ENCODE assay signal across 9 mouse cellular contexts in the genomic region with DNA sequence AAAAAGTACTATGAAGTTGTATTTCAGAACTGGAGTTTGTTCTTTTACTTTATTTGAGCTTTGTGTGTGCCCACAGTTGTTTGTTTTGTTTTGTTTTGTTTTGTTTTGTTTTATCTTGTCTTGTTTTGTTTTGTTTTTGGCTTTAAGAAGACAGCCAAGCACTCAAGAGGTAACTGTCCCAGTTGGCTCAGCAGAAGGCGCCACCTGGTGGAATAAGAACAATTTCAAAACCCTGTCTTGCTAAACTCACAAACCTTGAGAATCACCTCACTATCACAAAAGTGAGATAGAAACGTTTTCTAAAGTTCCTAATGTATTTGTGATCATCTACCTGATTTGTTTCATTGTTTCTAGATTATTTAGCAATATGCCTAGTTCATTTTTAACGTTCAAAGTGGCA. TPM values are rescaled to one million over a fixed set of nuclear protein-coding genes. Genes with fewer than 3 reads are reported as not detected.
DNase-seq lines count a peak whose midpoint lies in the region; ATAC-seq and TF ChIP-seq lines count a peak whose summit lies in the region.
"Had no signal": no experiment of that assay in that cellular context is flagged by ENCODE, and none has a peak within 500 bp of the region (broad histone marks: within the 10 kb centered on the region; RNA-seq: fewer than 3 reads in every experiment).

No protein-coding gene starts in this region.

- no peak for ATAC-seq in liver, embryonic 11.5 days (replicated peaks; ENCODE audit: low FRiP score)
- ATAC-seq in liver, postnatal 0 days = no peak
- ATAC-seq in erythroblast, adult 5-6 weeks (replicated peaks; ENCODE audit: low FRiP score, poor library complexity, severe bottlenecking) = no peak

- peaks cover 25% of the 10 kb centered on the region for H3K27me3 ChIP-seq in liver, embryonic 11.5 days (replicated peaks; ENCODE audit: control insufficient read depth, insufficient read depth, low read length)
- H3K27me3 ChIP-seq in liver, postnatal 0 days (ENCODE audit: insufficient read depth, low read length) = peaks cover 31% of the 10 kb centered on the region

- no peaks in the 10 kb centered on the region for H3K36me3 ChIP-seq in liver, embryonic 11.5 days (ENCODE audit: control insufficient read depth, insufficient read depth, low read length)
- no peaks in the 10 kb centered on the region for H3K36me3 ChIP-seq in liver, postnatal 0 days (replicated peaks; ENCODE audit: insufficient read depth, low read length)
- H3K36me3 ChIP-seq: embryonic facial prominence, embryonic 15.5 days had no signal

- TF ChIP-seq EP300 in liver, postnatal 0 days (IDR thresholded peaks at IDR 0.05; ENCODE audit: low read depth) = no peak

- TF ChIP-seq CTCF in liver, postnatal 0 days (IDR thresholded peaks at IDR 0.05; ENCODE audit: low read depth) = peak; percentile 55

- no peaks in the 10 kb centered on the region for H3K4me1 ChIP-seq in liver, embryonic 11.5 days (replicated peaks; ENCODE audit: control insufficient read depth, insufficient read depth, low read length)
- H3K4me1 ChIP-seq in liver, postnatal 0 days (ENCODE audit: insufficient read depth) = no peaks in the 10 kb centered on the region

- H3K9me3 ChIP-seq in liver, embryonic 11.5 days (ENCODE audit: control insufficient read depth, low read length) = no peaks in the 10 kb centered on the region
- no peaks in the 10 kb centered on the region for H3K9me3 ChIP-seq in liver, postnatal 0 days (ENCODE audit: low read length)
- H3K9me3 ChIP-seq: embryonic facial prominence, embryonic 15.5 days had no signal

- DNase-seq in adrenal gland, postnatal 14 days = peak; percentile 25
- no peak for DNase-seq in adrenal gland, adult 18-20 months (ENCODE audit: low spot score in 2 of 2)
- DNase-seq in liver = peak; percentile 4
- no peak for DNase-seq in liver, embryonic 11.5 days (ENCODE audit: low spot score)
- peak; percentile 68 to 69 for DNase-seq in cerebellum, adult 18-20 months
- no peak for DNase-seq in liver, postnatal 0 days
- no peak for DNase-seq in frontal cortex, postnatal 25 days (ENCODE audit: low spot score in 2 of 2)

- no peak overlapping the region for H3K4me2 ChIP-seq in liver, embryonic 11.5 days
- no peak overlapping the region for H3K4me2 ChIP-seq in liver, postnatal 0 days (ENCODE audit: low read depth, low read length)
- H3K4me2 ChIP-seq: embryonic facial prominence, embryonic 15.5 days had no signal

- no peak overlapping the region for H3K4me3 ChIP-seq in liver, embryonic 11.5 days (ENCODE audit: low read depth, low read length)
- no peak overlapping the region for H3K4me3 ChIP-seq in liver, postnatal 0 days (ENCODE audit: low read depth, low read length)
- H3K4me3 ChIP-seq: embryonic facial prominence, embryonic 15.5 days had no signal

- no peak overlapping the region for H3K27ac ChIP-seq in liver, embryonic 11.5 days (ENCODE audit: low read depth, low read length)
- no peak overlapping the region for H3K27ac ChIP-seq in liver, postnatal 0 days (ENCODE audit: low read depth)
- H3K27ac ChIP-seq: embryonic facial prominence, embryonic 15.5 days had no signal

- WGBS in liver, embryonic 11.5 days = 2% methylated on average over 3 of the region's 3 CpGs
- WGBS in liver, postnatal 0 days (ENCODE audit: insufficient replicate concordance) = 4% methylated on average over 3 of the region's 3 CpGs

- H3K9ac ChIP-seq in liver, embryonic 11.5 days (ENCODE audit: low read depth, low read length) = no peak overlapping the region
- H3K9ac ChIP-seq in liver, postnatal 0 days (replicated peaks) = no peak overlapping the region
- H3K9ac ChIP-seq: embryonic facial prominence, embryonic 15.5 days had no signal

RNA-seq across cellular contexts. Expression of a gene that starts 3.8 kb away (rescaled TPM):
- total RNA-seq in adrenal gland, postnatal 14 days (2021) = 0.15 and 0.33 TPM in 2 replicates
- under 1 TPM; 0.13 to 0.30 TPM for total RNA-seq in adrenal gland, adult 18-20 months (2021)
- not detected in 2 replicates for polyA plus RNA-seq in liver, embryonic 11.5 days (2014; fragmentation: Nextera tagmentation; extraction: Ambion mirVana)
- polyA plus RNA-seq in liver, postnatal 0 days (2015; fragmentation: Nextera tagmentation; extraction: Ambion mirVana) = not detected in 2 replicates
- total RNA-seq in erythroblast, adult 5-6 weeks (2015; ENCODE audit: low replicate concordance) = not detected in 2 replicates
- total RNA-seq in erythroblast, adult 5-6 weeks (2017; ENCODE audit: low replicate concordance) = under 0.01 and 0.17 TPM in 2 replicates

Comparison
In these comparisons a context has a peak if more than half of its experiments do, and no peak if none do; other contexts are left out.
1. DNase-seq: peak in adrenal gland, postnatal 14 days (single experiment), liver (single experiment) and cerebellum, adult 18-20 months (2 of 2); none in adrenal gland, adult 18-20 months (0 of 2), liver, embryonic 11.5 days (single experiment), liver, postnatal 0 days (single experiment) and frontal cortex, postnatal 25 days (0 of 2).